Mouse (Mus musculus) heart, embryonic 10.5 days (tissue): ENCODE results near the gene Spdl1. TPM values are rescaled to one million over a fixed set of nuclear protein-coding genes. Genes with fewer than 3 reads are reported as not detected.

Experiments
- DNase-seq: peaks from one replicate; pipeline ENCODE4 v3.0.0-alpha.2; 2017; ENCODE audit warnings: low spot score
- H3K27ac ChIP-seq: fragments of 300-500 bp; sonication (generic); 2 replicates; pipeline ENCODE4 v1.5.1; 2016; ENCODE audit warnings: mild to moderate bottlenecking
- H3K27me3 ChIP-seq: fragments of 300-500 bp; sonication (generic); 2 replicates; pipeline ENCODE4 v1.6.1; 2016; ENCODE audit warnings: mild to moderate bottlenecking; ENCODE audit not compliant: poor library complexity, insufficient read depth, severe bottlenecking
- H3K36me3 ChIP-seq: fragments of 300-500 bp; sonication (generic); 2 replicates; pipeline ENCODE4 v1.6.1; 2016; ENCODE audit warnings: mild to moderate bottlenecking, moderate library complexity
- H3K4me1 ChIP-seq: fragments of 300-500 bp; sonication (generic); 2 replicates; pipeline ENCODE4 v1.6.1; 2016; ENCODE audit warnings: mild to moderate bottlenecking
- H3K4me3 ChIP-seq: fragments of 300-500 bp; sonication (generic); 2 replicates; pipeline ENCODE4 v1.5.1; 2016; ENCODE audit warnings: mild to moderate bottlenecking, moderate library complexity
- H3K9me3 ChIP-seq: fragments of 300-500 bp; sonication (generic); 2 replicates; pipeline ENCODE4 v1.6.1; 2016; ENCODE audit warnings: mild to moderate bottlenecking, moderate library complexity
- whole genome bisulfite sequencing: fragments of 180-500 bp; shearing (Covaris S2); methylation state at CpG from one replicate; pipeline ENCODE4 v1.1.7; 2016; 5-methylcytosine and 5-hydroxymethylcytosine counted together
- polyA plus RNA-seq: library from polyadenylated mRNA; unstranded; fragments of >200 nt; fragmentation: Nextera tagmentation; extraction: Ambion mirVana; gene quantifications from 2 replicates; pipeline ENCODE4 v1.2.1, GENCODE M21; 2016

The Spdl1 gene
- polyA plus RNA-seq, result 19.6 and 26.2 TPM in 2 replicates

DNA sequence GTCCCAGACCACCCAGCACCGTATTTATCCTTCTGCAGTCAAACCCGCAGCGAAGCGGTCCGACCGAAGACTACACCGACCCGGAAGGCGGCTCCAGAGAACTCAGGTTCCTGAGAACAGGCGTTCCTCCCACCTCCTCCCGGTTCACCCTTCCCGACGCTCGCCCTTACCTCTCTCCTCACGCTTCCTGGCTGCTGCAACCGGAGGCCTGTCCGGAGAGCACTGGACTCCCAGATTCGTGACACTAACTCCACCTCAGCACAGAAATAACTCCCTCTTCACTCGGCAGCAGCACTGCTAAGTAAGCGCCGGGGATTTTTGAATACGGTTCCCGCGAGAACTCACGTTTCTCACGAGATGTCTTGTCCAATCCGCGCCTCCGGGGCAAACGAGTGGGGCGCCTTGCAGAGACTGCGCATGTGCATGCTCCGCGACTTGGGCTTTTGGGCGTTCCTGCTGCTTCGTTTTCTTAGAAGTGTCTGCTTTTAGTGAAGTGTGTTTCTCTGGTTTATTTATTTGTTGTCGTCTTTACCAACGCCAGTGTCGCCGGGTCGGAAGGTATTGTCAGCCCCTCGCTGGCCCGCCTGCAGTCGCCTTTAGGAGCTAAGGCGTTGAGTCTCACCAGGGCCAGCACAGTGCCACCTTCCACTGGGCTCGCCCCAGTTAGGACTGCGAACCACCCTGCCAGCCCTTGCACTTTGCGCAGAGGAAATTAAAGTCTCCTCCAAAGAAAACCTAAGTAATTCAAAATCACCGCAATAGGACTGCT, at the start of gene Spdl1:
Gene Spdl1 (minus strand): TSS at position 324 of the 769 bp plus-strand sequence.
- peak within 1 kb of the TSS; percentile 78 for H3K4me3 ChIP-seq
- H3K9me3 ChIP-seq, result no peaks in the 10 kb centered on the region
- H3K27me3 ChIP-seq, result no peaks in the 10 kb centered on the region
- peak; percentile 98 for DNase-seq
- WGBS, result under 1% methylated on average over 49 of the region's 49 CpGs
- peaks cover 6% of the 10 kb centered on the region for H3K4me1 ChIP-seq
- H3K27ac ChIP-seq, result peak within 1 kb of the TSS; percentile 92
- peaks cover 19% of the 10 kb centered on the region for H3K36me3 ChIP-seq

GRCm38 (mm10) chr11:34881528-34881927, 48.1 kb upstream of the Spdl1 start:
- no peak for DNase-seq
- WGBS, result 32% methylated on average over 5 of the region's 5 CpGs

GRCm38 (mm10) chr11:34879678-34880077, 46.2 kb upstream of the Spdl1 start:
- WGBS, result 81% methylated on average over 1 of the region's 1 CpGs
- Histone ChIP-seq H3K4me3 (no peak overlapping the region), H3K4me1 (no peaks in the 10 kb centered on the region), H3K27me3 (no peaks in the 10 kb centered on the region), H3K36me3 (no peaks in the 10 kb centered on the region), H3K9me3 (no peaks in the 10 kb centered on the region), H3K27ac (no peak overlapping the region)
- no peak for DNase-seq

More at GRCm38 (mm10) chr11:34881528-34881927, 48.1 kb upstream of the Spdl1 start:
- Histone ChIP-seq H3K27ac (no peak overlapping the region), H3K4me3 (no peak overlapping the region), H3K27me3 (no peaks in the 10 kb centered on the region), H3K9me3 (no peaks in the 10 kb centered on the region), H3K36me3 (no peaks in the 10 kb centered on the region), H3K4me1 (no peaks in the 10 kb centered on the region)

- 75% methylated on average over 2 of the region's 2 CpGs for WGBS
Observed at GRCm38 (mm10) chr11:34873861-34874260, 40.4 kb upstream of the Spdl1 start.

GRCm38 (mm10) chr11:34872432-34872831, 39.0 kb upstream of the Spdl1 start:
- no peaks in the 10 kb centered on the region for H3K9me3 ChIP-seq
- H3K27me3 ChIP-seq, result no peaks in the 10 kb centered on the region
- no peak overlapping the region for H3K27ac ChIP-seq
- WGBS, result 75% methylated on average over 2 of the region's 2 CpGs
- H3K4me1 ChIP-seq, result no peaks in the 10 kb centered on the region
- no peaks in the 10 kb centered on the region for H3K36me3 ChIP-seq
- DNase-seq, result no peak
- no peak overlapping the region for H3K4me3 ChIP-seq

More at GRCm38 (mm10) chr11:34873861-34874260, 40.4 kb upstream of the Spdl1 start:
- Histone ChIP-seq H3K36me3 (no peaks in the 10 kb centered on the region), H3K27ac (no peak overlapping the region), H3K4me3 (no peak overlapping the region), H3K9me3 (no peaks in the 10 kb centered on the region), H3K27me3 (no peaks in the 10 kb centered on the region), H3K4me1 (no peaks in the 10 kb centered on the region)
- DNase-seq, result no peak

DNA sequence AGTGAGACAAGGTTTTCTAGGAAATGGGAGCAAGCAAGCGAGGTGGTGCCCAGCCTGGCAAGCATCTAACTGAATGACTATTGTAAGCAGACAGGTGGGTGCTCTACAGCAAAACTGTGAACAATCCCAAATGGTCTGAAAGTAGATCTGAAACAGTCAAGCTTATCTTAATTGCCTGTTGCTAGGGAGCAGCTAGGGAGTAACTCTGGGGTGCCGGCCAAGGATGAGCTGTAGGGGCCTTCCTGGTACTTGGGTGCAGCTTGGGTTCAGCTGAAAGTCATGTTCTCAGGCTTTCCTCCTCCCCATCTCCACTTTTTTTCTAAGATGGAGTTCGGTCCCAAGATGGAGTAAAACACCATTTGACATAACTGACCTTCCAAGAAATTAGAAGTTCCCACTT, 38.5 kb upstream of the Spdl1 start:
- no peak for DNase-seq
- H3K9me3 ChIP-seq, result no peaks in the 10 kb centered on the region
- WGBS, result 66% methylated on average over 3 of the region's 3 CpGs
- H3K4me1 ChIP-seq, result no peaks in the 10 kb centered on the region
- H3K36me3 ChIP-seq, result no peaks in the 10 kb centered on the region
- H3K4me3 ChIP-seq, result no peak overlapping the region
- H3K27ac ChIP-seq, result no peak overlapping the region
- H3K27me3 ChIP-seq, result no peaks in the 10 kb centered on the region

DNA sequence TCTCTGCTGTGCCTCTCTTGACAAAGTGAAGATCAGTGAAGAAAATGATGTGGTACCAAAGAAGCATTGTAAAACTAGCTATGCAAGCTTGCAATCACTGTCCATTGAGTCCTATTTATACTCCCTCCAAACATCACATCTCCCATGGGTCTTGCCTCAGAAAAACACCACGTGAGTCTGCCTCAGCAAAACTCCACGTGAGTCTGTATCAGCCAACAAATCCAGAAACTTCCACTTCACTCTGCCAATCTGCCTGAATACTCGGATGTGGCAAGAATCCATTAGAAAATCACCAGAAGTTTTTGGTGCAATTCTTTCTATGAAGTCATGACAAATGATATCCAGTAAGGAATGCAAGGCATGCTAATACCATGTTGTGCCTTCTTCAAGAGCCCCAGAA, 38.0 kb upstream of the Spdl1 start:
- H3K27me3 ChIP-seq, result no peaks in the 10 kb centered on the region
- no peaks in the 10 kb centered on the region for H3K36me3 ChIP-seq
- H3K27ac ChIP-seq, result no peak overlapping the region
- H3K4me1 ChIP-seq, result no peaks in the 10 kb centered on the region
- 67% methylated on average over 3 of the region's 3 CpGs for WGBS
- no peaks in the 10 kb centered on the region for H3K9me3 ChIP-seq
- no peak overlapping the region for H3K4me3 ChIP-seq
- DNase-seq, result no peak

GRCm38 (mm10) chr11:34868626-34869025, 35.2 kb upstream of the Spdl1 start:
- Histone ChIP-seq H3K4me1 (no peaks in the 10 kb centered on the region), H3K9me3 (no peaks in the 10 kb centered on the region), H3K27me3 (no peaks in the 10 kb centered on the region), H3K36me3 (no peaks in the 10 kb centered on the region), H3K27ac (no peak overlapping the region), H3K4me3 (no peak overlapping the region)
- WGBS, result 45% methylated on average over 6 of the region's 6 CpGs
- DNase-seq, result no peak

DNA sequence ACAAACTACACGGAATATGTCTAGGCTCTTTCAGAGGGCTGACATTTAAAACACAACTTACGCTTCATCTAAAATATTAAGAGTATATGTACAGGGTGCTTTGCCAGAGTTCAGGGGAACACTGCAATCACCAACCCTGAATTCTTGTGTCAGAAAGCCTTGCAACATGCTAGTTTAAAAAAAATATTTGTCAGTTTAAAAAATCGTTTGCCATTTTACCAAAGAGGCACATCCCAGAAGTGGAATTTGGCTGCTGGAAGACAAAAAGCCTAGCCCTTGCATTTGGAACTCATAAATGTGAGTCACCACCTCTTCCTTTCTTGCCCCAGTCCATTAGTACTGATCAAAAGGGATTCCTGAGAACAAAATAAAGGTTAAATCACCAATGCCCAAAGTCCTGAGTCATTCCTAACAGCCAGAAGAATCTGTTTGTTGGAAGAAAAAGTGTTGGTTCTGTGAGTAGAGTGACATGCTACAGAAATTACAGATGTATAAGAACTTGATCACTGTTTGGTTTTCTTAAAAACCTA, 32.4 kb upstream of the Spdl1 start:
- DNase-seq, result no peak
- H3K4me3 ChIP-seq, result no peak overlapping the region
- WGBS, result 75% methylated on average over 3 of the region's 3 CpGs
- no peaks in the 10 kb centered on the region for H3K36me3 ChIP-seq
- no peaks in the 10 kb centered on the region for H3K27me3 ChIP-seq
- no peaks in the 10 kb centered on the region for H3K4me1 ChIP-seq
- H3K9me3 ChIP-seq, result no peaks in the 10 kb centered on the region
- no peak overlapping the region for H3K27ac ChIP-seq

GRCm38 (mm10) chr11:34865181-34865580, 31.7 kb upstream of the Spdl1 start:
- Histone ChIP-seq H3K9me3 (no peaks in the 10 kb centered on the region), H3K27ac (no peak overlapping the region), H3K27me3 (no peaks in the 10 kb centered on the region), H3K36me3 (no peaks in the 10 kb centered on the region), H3K4me1 (no peaks in the 10 kb centered on the region), H3K4me3 (no peak overlapping the region)
- no peak for DNase-seq
- 87% methylated on average over 14 of the region's 14 CpGs for WGBS

DNA sequence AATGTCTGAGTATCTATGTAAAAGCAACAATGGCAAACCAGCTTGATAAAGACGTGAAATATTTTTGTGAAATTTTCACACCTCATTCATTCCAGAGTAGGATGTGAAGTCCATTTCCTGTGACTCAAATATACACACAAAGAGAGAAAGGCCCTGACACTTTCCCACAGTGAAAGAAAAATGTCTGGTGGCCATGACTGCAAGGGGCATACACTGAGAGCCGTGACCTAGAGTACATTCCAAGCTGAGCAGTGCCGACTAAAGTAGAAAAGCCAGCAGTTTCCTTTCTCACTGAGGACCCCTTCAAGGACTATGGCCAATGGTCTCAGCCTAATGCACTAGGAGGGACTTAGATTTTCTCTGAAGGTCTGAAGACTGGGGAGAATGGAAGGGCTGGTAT, 23.2 kb upstream of the Spdl1 start:
- no peak for DNase-seq
- Histone ChIP-seq H3K4me1 (no peaks in the 10 kb centered on the region), H3K27me3 (no peaks in the 10 kb centered on the region), H3K4me3 (no peak overlapping the region), H3K27ac (no peak overlapping the region), H3K36me3 (no peaks in the 10 kb centered on the region), H3K9me3 (no peaks in the 10 kb centered on the region)
- 58% methylated on average over 3 of the region's 3 CpGs for WGBS

GRCm38 (mm10) chr11:34846268-34846652, 12.8 kb upstream of the Spdl1 start:
- Histone ChIP-seq H3K4me1 (peaks cover 10% of the 10 kb centered on the region; the same call in 1 of the 2 replicates), H3K27me3 (peaks cover 5% of the 10 kb centered on the region), H3K36me3 (no peaks in the 10 kb centered on the region), H3K27ac (peak overlapping the region; percentile 60; the same call in 1 of the 2 replicates), H3K9me3 (no peaks in the 10 kb centered on the region), H3K4me3 (peak overlapping the region; percentile 38)
- WGBS, result 74% methylated on average over 5 of the region's 5 CpGs
- no peak for DNase-seq

GRCm38 (mm10) chr11:34845567-34846267, 12.3 kb upstream of the Spdl1 start:
- H3K27ac ChIP-seq, result peak overlapping the region; percentile 60
- H3K4me1 ChIP-seq, result peaks cover 10% of the 10 kb centered on the region; the same call in 1 of the 2 replicates
- H3K27me3 ChIP-seq, result peaks cover 8% of the 10 kb centered on the region
- 26% methylated on average over 22 of the region's 22 CpGs for WGBS
- no peaks in the 10 kb centered on the region for H3K9me3 ChIP-seq
- no peaks in the 10 kb centered on the region for H3K36me3 ChIP-seq
- DNase-seq, result no peak
- H3K4me3 ChIP-seq, result peak overlapping the region; percentile 38
